Mouse (Mus musculus): Measurements from ENCODE around the gene Pif1. TPM values are rescaled to one million over a fixed set of nuclear protein-coding genes. Genes with fewer than 3 reads are reported as not detected.

The Pif1 gene
- polyA plus RNA-seq, 1 experiment, result 10.8 TPM

GRCm38 (mm10) chr9:65555001-65555405, 32.0 kb upstream of the Pif1 start:
- Histone ChIP-seq H3K36me3 (ENCODE audit: control insufficient read depth, insufficient read depth) (peaks cover 51% of the 10 kb centered on the region), H3K79me3 (ENCODE audit: low read depth) (no peaks in the 10 kb centered on the region), H3K4me3 (ENCODE audit: insufficient read depth, poor library complexity, severe bottlenecking) (no peak overlapping the region), H3ac (ENCODE audit: control insufficient read depth, insufficient read length, low read depth) (no peak overlapping the region), H3K27me3 (ENCODE audit: control insufficient read depth, insufficient read depth, insufficient read length) (no peaks in the 10 kb centered on the region), H3K79me2 (ENCODE audit: control insufficient read depth, insufficient read depth) (no peaks in the 10 kb centered on the region)
- TF ChIP-seq CTCF (IDR thresholded peaks at IDR 0.05; ENCODE audit: control insufficient read depth, insufficient read depth, insufficient read length) (no peak), USF1 (IDR thresholded peaks at IDR 0.05; ENCODE audit: low read depth) (no peak), CEBPB (IDR thresholded peaks at IDR 0.05; ENCODE audit: low read depth) (no peak), FOSL1 (IDR thresholded peaks at IDR 0.05; ENCODE audit: insufficient read depth, low read length, poor library complexity, severe bottlenecking) (no peak), MYOG (IDR thresholded peaks at IDR 0.05; ENCODE audit: control insufficient read depth, extremely low read depth, insufficient read length) (no peak), MYOD1 (IDR thresholded peaks at IDR 0.05; ENCODE audit: control insufficient read depth, insufficient read length, low read depth) (no peak), MAX (IDR thresholded peaks at IDR 0.05) (no peak)

GRCm38 (mm10) chr9:65555621-65556020, 31.3 kb upstream of the Pif1 start:
- no peak overlapping the region for H3ac ChIP-seq (ENCODE audit: control insufficient read depth, insufficient read length, low read depth)
- peaks cover 1% of the 10 kb centered on the region for H3K79me2 ChIP-seq (ENCODE audit: control insufficient read depth, insufficient read depth)
- H3K79me3 ChIP-seq (ENCODE audit: low read depth), result no peaks in the 10 kb centered on the region
- no peak for TF ChIP-seq USF1 (IDR thresholded peaks at IDR 0.05; ENCODE audit: low read depth)
- TF ChIP-seq FOSL1 (IDR thresholded peaks at IDR 0.05; ENCODE audit: insufficient read depth, low read length, poor library complexity, severe bottlenecking), result no peak
- no peak for TF ChIP-seq MAX (IDR thresholded peaks at IDR 0.05)
- TF ChIP-seq MYOD1 (IDR thresholded peaks at IDR 0.05; ENCODE audit: control insufficient read depth, insufficient read length, low read depth), result no peak
- no peak for TF ChIP-seq CEBPB (IDR thresholded peaks at IDR 0.05; ENCODE audit: low read depth)
- no peak for TF ChIP-seq CTCF (IDR thresholded peaks at IDR 0.05; ENCODE audit: control insufficient read depth, insufficient read depth, insufficient read length)
- TF ChIP-seq MYOG (IDR thresholded peaks at IDR 0.05; ENCODE audit: control insufficient read depth, extremely low read depth, insufficient read length), result no peak
- H3K27me3 ChIP-seq (ENCODE audit: control insufficient read depth, insufficient read depth, insufficient read length), result no peaks in the 10 kb centered on the region
- peaks cover 57% of the 10 kb centered on the region for H3K36me3 ChIP-seq (ENCODE audit: control insufficient read depth, insufficient read depth)
- H3K4me3 ChIP-seq (ENCODE audit: insufficient read depth, poor library complexity, severe bottlenecking), result no peak overlapping the region

DNA sequence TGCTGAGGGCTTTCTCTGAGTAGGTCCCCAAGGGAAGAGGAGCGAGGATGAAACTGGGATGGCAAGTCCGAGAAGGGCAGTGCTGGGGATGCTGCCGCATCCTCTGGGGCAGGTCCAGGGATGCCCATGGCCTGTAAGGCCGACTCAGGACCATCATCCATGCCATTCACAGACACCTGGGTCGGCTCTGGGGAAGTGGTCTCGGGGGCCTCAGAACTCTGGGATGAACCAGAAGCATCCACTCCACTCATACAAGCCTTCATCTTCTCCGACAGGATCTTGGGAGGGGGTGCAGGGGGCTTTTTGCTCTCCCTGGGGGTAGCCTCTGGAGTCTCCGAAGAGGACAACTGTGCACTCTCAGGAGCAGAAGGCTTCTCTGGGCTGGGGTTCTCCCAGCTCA, 30.6 kb upstream of the Pif1 start:
- Histone ChIP-seq H3K79me2 (ENCODE audit: control insufficient read depth, insufficient read depth) (peaks cover 8% of the 10 kb centered on the region), H3ac (ENCODE audit: control insufficient read depth, insufficient read length, low read depth) (no peak overlapping the region), H3K27me3 (ENCODE audit: control insufficient read depth, insufficient read depth, insufficient read length) (no peaks in the 10 kb centered on the region), H3K79me3 (ENCODE audit: low read depth) (no peaks in the 10 kb centered on the region), H3K36me3 (ENCODE audit: control insufficient read depth, insufficient read depth) (peaks cover 57% of the 10 kb centered on the region), H3K4me3 (ENCODE audit: insufficient read depth, poor library complexity, severe bottlenecking) (no peak overlapping the region)
- TF ChIP-seq CEBPB (IDR thresholded peaks at IDR 0.05; ENCODE audit: low read depth) (no peak), USF1 (IDR thresholded peaks at IDR 0.05; ENCODE audit: low read depth) (no peak), MYOD1 (IDR thresholded peaks at IDR 0.05; ENCODE audit: control insufficient read depth, insufficient read length, low read depth) (no peak), MAX (IDR thresholded peaks at IDR 0.05) (no peak), MYOG (IDR thresholded peaks at IDR 0.05; ENCODE audit: control insufficient read depth, extremely low read depth, insufficient read length) (no peak), FOSL1 (IDR thresholded peaks at IDR 0.05; ENCODE audit: insufficient read depth, low read length, poor library complexity, severe bottlenecking) (no peak), CTCF (IDR thresholded peaks at IDR 0.05; ENCODE audit: control insufficient read depth, insufficient read depth, insufficient read length) (no peak)

DNA sequence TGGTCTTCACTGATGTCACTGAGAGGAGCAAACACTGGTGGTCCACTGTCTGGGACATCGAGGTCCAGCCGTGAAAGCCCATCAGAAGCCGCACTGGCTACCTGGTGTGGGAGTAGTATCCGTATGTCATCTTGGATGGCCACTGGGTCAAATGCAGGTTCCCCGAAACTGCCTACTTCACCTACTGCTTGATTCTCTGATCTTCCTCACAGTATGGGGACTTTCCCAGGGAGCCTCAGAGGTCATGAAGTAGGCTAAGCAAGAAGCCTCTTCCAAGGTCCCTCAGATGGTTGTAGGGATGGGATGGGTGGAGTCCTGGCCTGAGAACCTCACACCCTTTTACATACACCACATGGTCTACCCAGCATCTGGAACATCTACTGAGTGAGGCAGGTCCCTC, 30.0 kb upstream of the Pif1 start:
- Histone ChIP-seq H3K4me3 (ENCODE audit: insufficient read depth, poor library complexity, severe bottlenecking) (no peak overlapping the region), H3K79me2 (ENCODE audit: control insufficient read depth, insufficient read depth) (peaks cover 12% of the 10 kb centered on the region), H3K36me3 (ENCODE audit: control insufficient read depth, insufficient read depth) (peaks cover 61% of the 10 kb centered on the region), H3K27me3 (ENCODE audit: control insufficient read depth, insufficient read depth, insufficient read length) (no peaks in the 10 kb centered on the region), H3ac (ENCODE audit: control insufficient read depth, insufficient read length, low read depth) (no peak overlapping the region), H3K79me3 (ENCODE audit: low read depth) (no peaks in the 10 kb centered on the region)
- TF ChIP-seq CTCF (IDR thresholded peaks at IDR 0.05; ENCODE audit: control insufficient read depth, insufficient read depth, insufficient read length) (no peak), USF1 (IDR thresholded peaks at IDR 0.05; ENCODE audit: low read depth) (no peak), MAX (IDR thresholded peaks at IDR 0.05) (no peak), FOSL1 (IDR thresholded peaks at IDR 0.05; ENCODE audit: insufficient read depth, low read length, poor library complexity, severe bottlenecking) (no peak), MYOD1 (IDR thresholded peaks at IDR 0.05; ENCODE audit: control insufficient read depth, insufficient read length, low read depth) (no peak), CEBPB (IDR thresholded peaks at IDR 0.05; ENCODE audit: low read depth) (no peak), MYOG (IDR thresholded peaks at IDR 0.05; ENCODE audit: control insufficient read depth, extremely low read depth, insufficient read length) (no peak)

DNA sequence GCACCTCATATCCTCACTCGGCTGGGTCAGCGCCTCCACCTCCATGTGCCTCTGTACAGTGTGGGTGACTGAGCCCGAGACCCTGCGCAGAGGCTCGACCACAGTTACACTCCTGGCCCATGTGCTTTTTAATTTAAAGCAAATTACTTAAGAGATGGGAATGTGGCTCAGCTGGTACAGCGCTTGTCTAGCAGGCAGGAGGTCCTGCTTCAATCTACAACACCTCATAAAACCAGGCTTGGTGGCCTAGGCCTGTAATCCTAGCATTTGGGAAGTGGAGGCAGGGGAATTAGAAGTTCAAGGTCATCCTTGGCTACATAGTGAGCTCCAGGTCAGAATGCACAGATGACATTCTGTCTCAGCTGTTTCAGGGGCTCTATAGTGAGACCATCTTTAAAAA, 28.2 kb upstream of the Pif1 start:
- Histone ChIP-seq H3ac (ENCODE audit: control insufficient read depth, insufficient read length, low read depth) (no peak overlapping the region), H3K4me3 (ENCODE audit: insufficient read depth, poor library complexity, severe bottlenecking) (no peak overlapping the region), H3K79me3 (ENCODE audit: low read depth) (no peaks in the 10 kb centered on the region), H3K79me2 (ENCODE audit: control insufficient read depth, insufficient read depth) (peaks cover 12% of the 10 kb centered on the region), H3K36me3 (ENCODE audit: control insufficient read depth, insufficient read depth) (peaks cover 62% of the 10 kb centered on the region), H3K27me3 (ENCODE audit: control insufficient read depth, insufficient read depth, insufficient read length) (no peaks in the 10 kb centered on the region)
- TF ChIP-seq CEBPB (IDR thresholded peaks at IDR 0.05; ENCODE audit: low read depth) (no peak), CTCF (IDR thresholded peaks at IDR 0.05; ENCODE audit: control insufficient read depth, insufficient read depth, insufficient read length) (no peak), USF1 (IDR thresholded peaks at IDR 0.05; ENCODE audit: low read depth) (no peak)

- Histone ChIP-seq H3K27me3 (ENCODE audit: control insufficient read depth, insufficient read depth, insufficient read length) (no peaks in the 10 kb centered on the region), H3ac (ENCODE audit: control insufficient read depth, insufficient read length, low read depth) (no peak overlapping the region), H3K36me3 (ENCODE audit: control insufficient read depth, insufficient read depth) (peaks cover 58% of the 10 kb centered on the region), H3K79me3 (ENCODE audit: low read depth) (no peaks in the 10 kb centered on the region), H3K79me2 (ENCODE audit: control insufficient read depth, insufficient read depth) (peaks cover 23% of the 10 kb centered on the region), H3K4me3 (ENCODE audit: insufficient read depth, poor library complexity, severe bottlenecking) (no peak overlapping the region)
- TF ChIP-seq USF1 (IDR thresholded peaks at IDR 0.05; ENCODE audit: low read depth), result no peak
- no peak for TF ChIP-seq CTCF (IDR thresholded peaks at IDR 0.05; ENCODE audit: control insufficient read depth, insufficient read depth, insufficient read length)
- TF ChIP-seq MYOG (IDR thresholded peaks at IDR 0.05; ENCODE audit: control insufficient read depth, extremely low read depth, insufficient read length), result no peak
- no peak for TF ChIP-seq MAX (IDR thresholded peaks at IDR 0.05)
- no peak for TF ChIP-seq CEBPB (IDR thresholded peaks at IDR 0.05; ENCODE audit: low read depth)
- TF ChIP-seq MYOD1 (IDR thresholded peaks at IDR 0.05; ENCODE audit: control insufficient read depth, insufficient read length, low read depth), result no peak
- TF ChIP-seq FOSL1 (IDR thresholded peaks at IDR 0.05; ENCODE audit: insufficient read depth, low read length, poor library complexity, severe bottlenecking), result no peak
These were observed 25.9 kb upstream of the Pif1 start for GRCm38 (mm10) chr9:65561016-65561415.

All from C2C12 (cell line).